Mouse (Mus musculus) cerebellum, postnatal 10 days (tissue): ENCODE data around the gene Kng1.

Experiments
- DNase-seq, 2 experiments: peaks; one replicate each; pipeline ENCODE4 v3.0.0; 2021; ENCODE audit warnings: mixed read lengths in 2 of 2

The Kng1 gene

GRCm38 (mm10) chr16:23114339-23115171, 56.9 kb downstream of the Kng1 start:
- no peak for DNase-seq

DNA sequence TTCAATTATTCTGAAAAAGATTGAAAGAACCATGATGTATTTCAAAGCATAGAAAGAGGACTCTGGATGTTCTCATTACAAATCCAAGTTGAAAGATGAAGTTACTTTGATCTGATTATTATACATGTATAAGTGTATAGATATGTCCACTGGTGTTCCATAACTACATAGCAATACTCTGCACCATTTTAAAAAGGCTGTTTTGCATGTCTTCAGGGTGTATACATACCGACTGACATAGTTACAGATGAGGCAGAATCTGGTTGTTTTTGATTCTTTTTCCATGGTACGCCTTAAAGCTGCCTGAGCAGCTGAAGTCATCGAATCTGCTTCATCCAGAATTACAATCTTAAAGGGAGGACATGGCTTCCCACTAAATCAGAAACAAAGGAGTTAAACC, 57.8 kb downstream of the Kng1 start:
- DNase-seq: no peak

GRCm38 (mm10) chr16:23117173-23117572, 59.5 kb downstream of the Kng1 start:
- no peak for DNase-seq

DNA sequence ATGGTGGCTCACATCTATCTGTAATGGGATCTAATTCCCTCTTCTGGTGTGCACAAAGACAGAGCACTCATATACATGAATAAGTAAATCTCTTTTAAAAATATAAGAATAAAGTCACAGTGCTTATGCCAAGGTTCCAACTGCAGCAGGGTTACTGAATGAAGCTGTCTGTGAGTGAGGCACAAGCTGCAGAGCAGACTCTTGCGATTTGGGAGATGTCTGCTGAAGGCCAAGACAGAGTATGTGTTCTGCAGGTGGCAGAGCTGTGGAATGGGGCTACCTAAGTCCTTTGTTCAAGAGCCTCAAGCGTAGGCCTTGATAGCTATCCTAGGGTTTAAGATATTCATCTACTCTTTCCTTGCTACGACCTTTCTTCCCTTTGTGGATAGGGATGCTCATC, 64.8 kb downstream of the Kng1 start:
- DNase-seq: no peak

DNA sequence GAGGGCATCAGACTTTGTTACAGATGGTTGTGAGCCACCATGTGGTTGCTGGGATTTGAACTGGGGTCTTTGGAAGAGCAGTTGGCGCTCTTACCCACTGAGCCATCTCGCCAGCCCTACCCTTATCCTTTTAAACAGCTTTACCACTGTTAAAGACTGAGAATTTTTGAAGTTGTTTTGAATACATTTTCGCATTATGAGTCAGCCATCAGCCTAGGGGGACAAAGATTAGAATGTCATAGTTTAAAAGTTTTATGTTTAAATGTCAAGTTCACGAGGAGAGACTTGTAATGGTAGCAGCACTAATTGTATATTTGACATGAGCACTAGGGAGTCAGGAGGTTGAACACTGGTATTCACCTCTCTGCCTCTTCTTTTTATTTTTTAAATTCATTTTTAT, 65.4 kb downstream of the Kng1 start:
- DNase-seq: no peak

DNA sequence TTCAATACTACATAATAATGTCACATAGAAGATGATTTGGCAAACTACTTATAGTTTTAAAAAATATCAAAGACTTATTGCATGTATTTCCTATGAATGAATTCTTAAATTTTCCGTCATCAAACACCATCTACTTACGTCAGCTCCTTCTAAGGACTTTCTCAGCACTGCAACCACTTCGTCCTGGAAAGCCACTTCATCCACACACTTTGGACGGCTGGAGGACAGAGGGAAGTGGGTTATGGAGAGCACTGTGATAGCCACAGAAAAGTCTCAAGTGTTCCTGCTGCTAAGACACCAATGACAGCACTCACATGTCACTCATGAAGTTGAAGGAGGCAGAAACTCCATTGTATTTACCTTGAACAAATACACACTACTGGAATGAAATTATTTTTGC, 66.7 kb downstream of the Kng1 start:
- no peak for DNase-seq

- no peak for DNase-seq
Measured at GRCm38 (mm10) chr16:23127311-23127672, 69.6 kb downstream of the Kng1 start.

GRCm38 (mm10) chr16:23127673-23128375, 70.2 kb downstream of the Kng1 start, which contains the start of gene Rfc4:
Gene Rfc4 (minus strand): TSS chr16:23127737.
- peak; percentile 97 for DNase-seq

GRCm38 (mm10) chr16:23130303-23130702, 72.6 kb downstream of the Kng1 start:
- DNase-seq: no peak
